Mouse (Mus musculus) cortical plate, adult 2 months (tissue): ENCODE measurements around the gene Eif4e1b. TPM values are rescaled to one million over a fixed set of nuclear protein-coding genes. Genes with fewer than 3 reads are reported as not detected.
"Not testable (repeated sequence)": the region's sequence is repeated elsewhere in the genome, so short reads cannot be mapped to it uniquely, and the experiment has no call there.

Source experiments
- H3K27ac ChIP-seq: fragments of 200-500 bp; 2 replicates; pipeline ENCODE4 v1.5.1; 2012; ENCODE audit warnings: low read length, control low read depth, inconsistent platforms; ENCODE audit not compliant: insufficient read depth
- H3K4me1 ChIP-seq: fragments of 200-500 bp; 2 replicates; pipeline ENCODE4 v1.6.1; 2011; ENCODE audit warnings: low read length; ENCODE audit not compliant: control insufficient read depth, insufficient read depth
- H3K4me3 ChIP-seq: fragments of 200-500 bp; 2 replicates; pipeline ENCODE4 v1.5.1; 2011; ENCODE audit warnings: mild to moderate bottlenecking, low read length, control low read depth; ENCODE audit not compliant: insufficient read depth
- CTCF ChIP-seq: fragments of 200-500 bp; IDR thresholded peaks from 2 replicates; pipeline ENCODE4 v1.5.1; 2011; ENCODE audit warnings: mild to moderate bottlenecking, control low read depth, low read length; ENCODE audit not compliant: insufficient read depth; ENCODE audit errors: extremely low read depth
- POLR2A ChIP-seq: fragments of 200-500 bp; IDR thresholded peaks from 2 replicates; pipeline ENCODE4 v1.6.1; 2011; ENCODE audit warnings: mild to moderate bottlenecking, low read length, control low read depth; ENCODE audit not compliant: insufficient read depth; ENCODE audit errors: extremely low read depth
- polyA plus RNA-seq: library from polyadenylated mRNA; depleted of rRNA; stranded (reverse); fragments of >200 nt; gene quantifications from 2 replicates; pipeline ENCODE4 v1.2.3, GENCODE M21; 2012

Eif4e1b gene
- polyA plus RNA-seq, 1 experiment: not detected

- Histone ChIP-seq H3K4me3 (no peak overlapping the region), H3K27ac (peak overlapping the region; percentile 30)
Measured at GRCm38 (mm10) chr13:54759496-54759895, 24.3 kb upstream of the Eif4e1b start.

GRCm38 (mm10) chr13:54760164-54760795 is 23.5 kb upstream of the Eif4e1b start:
- TF ChIP-seq CTCF (no peak), POLR2A (peak; percentile 53)
- peaks cover 13% of the 10 kb centered on the region for H3K4me1 ChIP-seq
- peak overlapping the region; percentile 73 for H3K27ac ChIP-seq
- H3K4me3 ChIP-seq: no peak overlapping the region

More at GRCm38 (mm10) chr13:54759496-54759895, 24.3 kb upstream of the Eif4e1b start:
- H3K4me1 ChIP-seq: peaks cover 16% of the 10 kb centered on the region
- TF ChIP-seq CTCF (no peak), POLR2A (peak; percentile 37; the same call in 1 of the 2 replicates)

GRCm38 (mm10) chr13:54760906-54761305 is 22.9 kb upstream of the Eif4e1b start:
- H3K4me1 ChIP-seq: peaks cover 11% of the 10 kb centered on the region
- TF ChIP-seq CTCF: no peak
- no peak for TF ChIP-seq POLR2A
- no peak overlapping the region for H3K4me3 ChIP-seq
- H3K27ac ChIP-seq: peak overlapping the region; percentile 73

DNA sequence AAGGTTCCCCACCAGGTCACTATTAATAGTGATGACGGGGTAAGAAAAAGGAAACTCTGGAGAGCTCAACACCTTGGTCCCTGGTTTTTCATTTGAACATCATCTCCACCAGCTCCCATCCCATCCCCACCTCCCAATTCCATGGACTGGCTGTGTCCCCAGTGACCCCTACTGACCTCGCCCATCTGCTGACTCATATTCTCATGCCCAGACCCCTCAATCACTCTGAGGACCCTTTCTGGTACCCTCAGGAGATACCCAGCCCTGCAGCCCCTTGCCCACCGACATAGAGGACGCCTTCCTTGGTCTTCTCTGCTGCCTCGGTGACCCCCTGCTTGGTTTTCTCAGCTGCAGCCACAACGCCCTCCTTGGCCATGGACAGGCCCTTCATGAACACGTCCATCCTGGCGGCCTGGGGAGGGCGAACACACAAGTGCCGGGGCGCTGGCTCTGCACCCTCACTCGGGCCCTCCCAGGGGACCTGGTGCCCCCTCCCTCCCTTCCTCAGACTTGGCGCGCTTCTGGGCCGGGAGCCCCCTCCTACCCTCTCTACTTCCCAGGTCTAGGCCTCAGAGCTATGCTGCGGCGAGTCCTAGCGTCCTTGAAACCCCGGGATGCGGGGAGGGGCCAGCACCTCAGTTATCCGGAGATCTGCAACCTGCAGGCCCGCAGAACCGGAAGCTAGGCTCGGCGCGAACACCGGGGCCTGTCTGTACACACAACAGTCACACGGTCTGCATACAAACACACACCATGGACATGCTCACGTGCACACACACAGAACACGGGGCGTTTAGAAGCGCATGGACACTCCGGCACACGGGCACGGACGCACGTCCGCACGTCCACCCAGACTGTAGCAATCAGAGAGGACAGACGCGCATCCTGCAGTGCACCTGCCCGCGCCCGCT is 18.3 kb upstream of the Eif4e1b start:
- Histone ChIP-seq H3K27ac (peak overlapping the region; percentile 79), H3K4me1 (peaks cover 4% of the 10 kb centered on the region; the same call in 1 of the 2 replicates), H3K4me3 (peak overlapping the region; percentile 96)
- TF ChIP-seq POLR2A (0 out of 2 replicates have a peak, but pooled peaks have one; percentile 20), CTCF (no peak)

GRCm38 (mm10) chr13:54766192-54766768 is 17.5 kb upstream of the Eif4e1b start, which contains the start of gene Sncb:
Gene Sncb (minus strand): TSS chr13:54766595.
- Histone ChIP-seq H3K4me1 (peaks cover 2% of the 10 kb centered on the region; the same call in 1 of the 2 replicates), H3K27ac (peak within 1 kb of the TSS; percentile 79), H3K4me3 (peak within 1 kb of the TSS; percentile 96)
- TF ChIP-seq POLR2A: peak; percentile 89
- TF ChIP-seq CTCF: peak; percentile 34

DNA sequence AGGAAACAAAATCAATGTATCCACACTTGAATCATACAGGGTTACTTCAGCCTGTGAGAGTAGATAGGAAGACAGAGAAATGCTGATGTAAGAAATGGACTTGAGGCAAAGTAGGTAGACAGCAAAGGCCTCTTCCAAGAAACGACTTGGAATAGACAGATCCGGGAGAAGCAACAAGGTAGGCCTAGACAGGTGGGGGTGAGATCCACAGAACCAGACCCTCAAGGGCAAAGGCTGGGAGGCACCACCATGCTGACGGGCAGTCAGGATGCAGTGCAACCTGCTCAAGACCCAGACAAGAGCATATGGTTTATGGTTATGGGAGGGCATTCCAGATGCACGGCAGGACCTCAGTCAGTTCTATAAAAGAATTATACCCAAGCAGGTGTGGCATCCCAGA is 16.8 kb upstream of the Eif4e1b start:
- Histone ChIP-seq H3K4me3 (peak overlapping the region; percentile 96), H3K4me1 (peaks cover 2% of the 10 kb centered on the region; the same call in 1 of the 2 replicates), H3K27ac (peak overlapping the region; percentile 6; the same call in 1 of the 2 replicates)
- no peak for TF ChIP-seq POLR2A
- no peak for TF ChIP-seq CTCF

- no peak overlapping the region for H3K27ac ChIP-seq
Measured at GRCm38 (mm10) chr13:54780592-54780991, 3.2 kb upstream of the Eif4e1b start.

GRCm38 (mm10) chr13:54781086-54781485 is 2.7 kb upstream of the Eif4e1b start:
- peaks cover 4% of the 10 kb centered on the region for H3K4me1 ChIP-seq
- H3K4me3 ChIP-seq: no peak overlapping the region
- TF ChIP-seq CTCF (no peak), POLR2A (no peak)
- H3K27ac ChIP-seq: no peak overlapping the region

More at GRCm38 (mm10) chr13:54780592-54780991, 3.2 kb upstream of the Eif4e1b start:
- TF ChIP-seq POLR2A (no peak), CTCF (no peak)
- Histone ChIP-seq H3K4me1 (peaks cover 4% of the 10 kb centered on the region), H3K4me3 (no peak overlapping the region)

DNA sequence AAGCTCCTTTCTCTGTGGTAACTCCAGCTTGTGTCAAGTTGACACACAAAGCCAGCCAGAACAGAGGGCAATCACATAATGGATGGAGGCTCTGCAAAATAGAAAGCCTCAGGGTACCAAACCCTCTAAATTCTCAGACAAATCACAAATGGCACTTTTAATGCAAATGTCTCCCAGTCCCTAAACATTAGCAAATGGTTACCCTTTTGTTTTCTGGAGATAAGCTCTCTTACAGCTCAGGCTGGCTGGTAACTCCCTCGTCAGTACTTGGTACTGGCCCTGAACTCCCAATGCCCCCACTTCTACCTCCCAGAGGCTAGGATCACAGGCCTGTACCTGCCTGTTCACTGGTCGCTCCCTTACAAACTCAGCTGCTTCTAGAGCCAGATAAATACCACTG is 563 bp upstream of the Eif4e1b start:
- H3K27ac ChIP-seq: no peak overlapping the region
- TF ChIP-seq POLR2A: no peak
- no peak for TF ChIP-seq CTCF
- H3K4me3 ChIP-seq: no peak overlapping the region

DNA sequence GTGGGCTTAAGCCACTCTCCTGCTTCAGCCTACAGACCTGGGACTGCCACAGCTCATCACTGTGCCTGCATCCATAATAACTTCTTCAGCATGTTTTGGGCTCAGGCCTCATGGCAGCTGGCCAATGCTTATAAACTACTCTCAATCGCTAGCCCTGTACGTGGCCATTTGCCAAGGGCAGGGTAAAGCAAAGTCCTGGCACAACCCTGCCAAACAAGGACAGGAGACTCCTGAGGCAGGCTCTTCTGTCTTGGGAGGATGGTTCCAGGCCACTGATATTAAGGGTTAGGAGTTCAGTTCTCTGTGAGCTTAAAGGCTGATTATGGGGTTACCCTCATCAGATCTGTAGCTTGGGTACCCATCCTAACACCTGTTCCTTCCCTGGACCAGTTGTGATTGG is 3.8 kb downstream of the Eif4e1b start:
- not testable (repeated sequence) for H3K27ac ChIP-seq, H3K4me3 ChIP-seq, H3K4me1 ChIP-seq

More for the DNA sequence above, 563 bp upstream of the Eif4e1b start:
- peaks cover 4% of the 10 kb centered on the region for H3K4me1 ChIP-seq
